Mouse (Mus musculus) limb, embryonic 15.5 days (tissue): Measurements from ENCODE around the gene Ppp1r12c. TPM values are rescaled to one million over a fixed set of nuclear protein-coding genes. Genes with fewer than 3 reads are reported as not detected.
A peak's percentile ranks its signal among the peaks of the same experiment; 100 is the strongest.

Experiments used
- ATAC-seq: fragments of 200-750 bp; cut with Nextera tagmentation; 2 replicates; pipeline ENCODE4 v1.8.0; 2017; ENCODE audit warnings: low read depth, moderate TSS enrichment; ENCODE audit not compliant: insufficient number of reproducible peaks, low FRiP score, low TSS enrichment
- H3K27ac ChIP-seq: fragments of 300-500 bp; sonication (generic); 2 replicates; pipeline ENCODE4 v1.5.1; 2015; ENCODE audit warnings: moderate library complexity, mild to moderate bottlenecking, inconsistent platforms
- H3K27me3 ChIP-seq: fragments of 300-500 bp; sonication (generic); 2 replicates; pipeline ENCODE4 v1.6.1; 2015; ENCODE audit warnings: inconsistent platforms
- H3K36me3 ChIP-seq: fragments of 300-500 bp; sonication (generic); 2 replicates; pipeline ENCODE4 v1.6.1; 2015; ENCODE audit warnings: inconsistent platforms
- H3K4me1 ChIP-seq: fragments of 300-500 bp; sonication (generic); 2 replicates; pipeline ENCODE4 v1.6.1; 2015; ENCODE audit warnings: inconsistent platforms
- H3K4me2 ChIP-seq: fragments of 300-500 bp; sonication (generic); 2 replicates; pipeline ENCODE4 v1.6.1; 2015; ENCODE audit warnings: mild to moderate bottlenecking, inconsistent platforms
- H3K4me3 ChIP-seq: fragments of 300-500 bp; sonication (generic); 2 replicates; pipeline ENCODE4 v1.5.1; 2015; ENCODE audit warnings: mild to moderate bottlenecking, inconsistent platforms
- H3K9ac ChIP-seq: fragments of 300-500 bp; sonication (generic); 2 replicates; pipeline ENCODE4 v1.6.1; 2015; ENCODE audit warnings: inconsistent platforms
- H3K9me3 ChIP-seq: fragments of 300-500 bp; sonication (generic); 2 replicates; pipeline ENCODE4 v1.6.1; 2016; ENCODE audit warnings: inconsistent platforms
- WGBS: fragments of 180-500 bp; shearing (Covaris S2); methylation state at CpG from one replicate; pipeline ENCODE4 v1.1.7; 2015; 5-methylcytosine and 5-hydroxymethylcytosine counted together
- polyA plus RNA-seq: library from polyadenylated mRNA; unstranded; fragments of >200 nt; fragmentation: Nextera tagmentation; extraction: Ambion mirVana; gene quantifications from 2 replicates; pipeline ENCODE4 v1.2.1, GENCODE M21; 2015

Gene Ppp1r12c
- polyA plus RNA-seq, 1 experiment from 2014 or later: 46.8 TPM

- H3K27ac ChIP-seq: peak overlapping the region; percentile 50
- H3K4me1 ChIP-seq: peaks cover 29% of the 10 kb centered on the region
- 0 out of 2 replicates have a peak, but pooled peaks cover 2% of the 10 kb centered on the region for H3K36me3 ChIP-seq
- ATAC-seq: no peak
- peak overlapping the region; percentile 88 for H3K4me3 ChIP-seq
- 9% methylated on average over 14 of the region's 14 CpGs for WGBS
- no peaks in the 10 kb centered on the region for H3K27me3 ChIP-seq
- H3K4me2 ChIP-seq: peak overlapping the region; percentile 67
- no peaks in the 10 kb centered on the region for H3K9me3 ChIP-seq
- H3K9ac ChIP-seq: no peak overlapping the region
These were observed 1.1 kb upstream of the Ppp1r12c start for GRCm38 (mm10) chr7:4502421-4503090.

DNA sequence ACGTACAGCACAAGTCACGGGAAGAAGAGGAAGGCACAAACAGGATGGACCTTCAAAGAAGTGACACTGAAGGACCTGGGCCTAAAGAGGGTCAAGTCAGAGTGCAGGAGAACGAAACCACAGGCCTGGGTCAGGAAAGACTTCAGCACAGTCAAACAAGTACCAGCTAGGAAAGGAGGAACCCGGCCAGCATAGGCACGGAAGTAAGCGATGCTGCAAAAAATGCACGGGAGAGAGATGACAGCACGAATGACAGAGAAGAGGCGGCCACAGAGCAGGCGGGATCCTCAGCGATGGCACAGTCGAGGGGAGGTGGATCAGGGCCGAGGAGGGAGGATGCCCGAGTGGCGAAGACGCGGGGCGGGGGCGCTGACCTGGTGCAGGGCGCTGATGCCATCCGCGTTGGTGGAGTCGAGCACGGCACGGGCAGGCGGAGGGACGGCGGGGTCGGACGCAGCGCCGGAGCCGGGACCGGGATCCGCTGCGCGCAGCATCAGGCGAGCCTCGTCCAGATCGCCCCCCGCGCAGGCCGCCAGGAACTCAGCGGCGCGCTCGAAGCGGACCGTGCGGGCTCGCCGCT lies 498 bp downstream of the Ppp1r12c start:
- Histone ChIP-seq H3K36me3 (peaks cover 16% of the 10 kb centered on the region; the same call in 1 of the 2 replicates), H3K9ac (peak overlapping the region; percentile 86), H3K9me3 (no peaks in the 10 kb centered on the region), H3K27ac (peak overlapping the region; percentile 88), H3K4me1 (peaks cover 29% of the 10 kb centered on the region), H3K27me3 (no peaks in the 10 kb centered on the region), H3K4me3 (peak overlapping the region; percentile 88), H3K4me2 (peak overlapping the region; percentile 67)
- 0 out of 2 replicates have a peak, but pooled peaks have one; percentile 12 for ATAC-seq
- WGBS: under 1% methylated on average over 51 of the region's 52 CpGs

DNA sequence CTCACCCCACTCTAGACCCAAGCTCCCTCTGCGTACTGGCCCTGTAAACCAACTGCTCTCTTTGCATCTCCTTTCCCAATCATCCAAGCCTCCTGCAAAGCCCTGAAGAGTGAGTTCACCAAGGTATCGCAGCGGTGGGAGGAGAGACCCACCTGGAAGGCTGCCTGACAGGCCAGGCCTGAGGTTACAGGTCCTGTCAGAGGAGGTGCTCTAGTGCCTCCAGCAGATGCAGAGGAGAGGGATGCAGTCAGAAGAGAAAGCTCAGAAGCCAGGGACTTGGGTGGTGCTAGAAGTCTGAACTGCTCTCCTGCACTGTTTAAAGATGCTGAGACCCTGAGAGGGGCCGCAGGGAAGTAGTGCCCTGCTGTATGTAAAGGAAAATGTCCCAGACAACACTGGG lies 2.4 kb downstream of the Ppp1r12c start:
- peaks cover 29% of the 10 kb centered on the region for H3K4me1 ChIP-seq
- no peaks in the 10 kb centered on the region for H3K9me3 ChIP-seq
- peak overlapping the region; percentile 5; the same call in 1 of the 2 replicates for H3K4me3 ChIP-seq
- 86% methylated on average over 4 of the region's 4 CpGs for WGBS
- H3K36me3 ChIP-seq: peaks cover 28% of the 10 kb centered on the region
- H3K9ac ChIP-seq: 0 out of 2 replicates have a peak overlapping the region, but pooled peaks have one; percentile 10
- H3K4me2 ChIP-seq: peak overlapping the region; percentile 67; the same call in 1 of the 2 replicates
- no peak for ATAC-seq
- H3K27me3 ChIP-seq: no peaks in the 10 kb centered on the region
- peak overlapping the region; percentile 48 for H3K27ac ChIP-seq

- Histone ChIP-seq H3K9ac (no peak overlapping the region), H3K36me3 (peaks cover 29% of the 10 kb centered on the region), H3K27ac (peak overlapping the region; percentile 48; the same call in 1 of the 2 replicates), H3K4me3 (no peak overlapping the region), H3K27me3 (no peaks in the 10 kb centered on the region), H3K4me2 (peak overlapping the region; percentile 17), H3K4me1 (peaks cover 29% of the 10 kb centered on the region), H3K9me3 (no peaks in the 10 kb centered on the region)
- WGBS: 14% methylated on average over 9 of the region's 9 CpGs
- ATAC-seq: peak; percentile 61
These were observed 3.2 kb downstream of the Ppp1r12c start for GRCm38 (mm10) chr7:4498251-4498650.

- H3K36me3 ChIP-seq: peaks cover 36% of the 10 kb centered on the region
These were observed 4.1 kb downstream of the Ppp1r12c start for GRCm38 (mm10) chr7:4497271-4497903.

DNA sequence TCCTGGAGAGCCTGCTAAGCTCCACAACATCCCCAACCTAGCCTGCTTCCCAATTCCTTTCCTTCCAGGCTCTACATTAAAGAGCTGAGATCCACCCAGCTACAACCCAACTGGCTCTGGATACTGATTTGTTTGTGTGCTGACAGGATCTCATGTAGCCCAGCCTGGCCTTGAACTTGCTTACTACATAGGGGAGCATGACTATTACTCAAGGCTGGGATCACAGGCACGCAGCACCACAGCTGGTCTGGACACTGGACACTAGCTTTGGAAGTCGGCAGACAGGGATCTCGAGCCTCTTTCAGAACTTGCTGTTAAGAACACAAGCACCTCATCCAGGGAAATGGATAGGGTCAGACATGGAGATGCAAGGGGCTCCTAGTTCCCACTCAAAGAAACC lies 5.0 kb downstream of the Ppp1r12c start:
- Histone ChIP-seq H3K4me2 (no peak overlapping the region), H3K27ac (no peak overlapping the region), H3K9me3 (no peaks in the 10 kb centered on the region), H3K9ac (no peak overlapping the region), H3K4me3 (no peak overlapping the region), H3K27me3 (no peaks in the 10 kb centered on the region), H3K36me3 (peaks cover 36% of the 10 kb centered on the region), H3K4me1 (peaks cover 39% of the 10 kb centered on the region)
- 95% methylated on average over 3 of the region's 3 CpGs for WGBS
- no peak for ATAC-seq

More at GRCm38 (mm10) chr7:4497271-4497903, 4.1 kb downstream of the Ppp1r12c start:
- Histone ChIP-seq H3K4me2 (no peak overlapping the region), H3K9ac (no peak overlapping the region), H3K27me3 (no peaks in the 10 kb centered on the region), H3K4me1 (peaks cover 37% of the 10 kb centered on the region), H3K27ac (no peak overlapping the region), H3K4me3 (no peak overlapping the region), H3K9me3 (no peaks in the 10 kb centered on the region)
- 89% methylated on average over 9 of the region's 9 CpGs for WGBS
- no peak for ATAC-seq

DNA sequence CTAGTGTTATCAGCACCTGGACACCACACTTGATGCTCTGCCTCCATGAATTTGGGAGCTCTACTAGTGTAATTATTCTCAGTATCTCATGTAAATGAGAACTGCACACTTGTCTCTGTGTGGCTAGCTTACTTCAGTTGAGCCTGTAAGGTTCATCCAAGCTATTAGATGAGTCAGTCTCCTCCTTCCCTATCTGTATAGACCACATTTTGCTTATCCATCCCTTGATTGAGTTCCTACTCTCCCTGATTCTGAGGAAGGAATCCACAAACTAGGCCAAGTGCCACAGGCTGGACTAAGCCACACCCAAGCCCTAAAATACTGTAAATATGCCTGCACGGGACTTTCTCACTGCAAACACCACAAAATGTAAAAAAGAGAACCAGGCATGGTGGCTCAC lies 7.5 kb downstream of the Ppp1r12c start:
- Histone ChIP-seq H3K4me1 (peaks cover 25% of the 10 kb centered on the region), H3K4me2 (no peak overlapping the region), H3K27me3 (no peaks in the 10 kb centered on the region), H3K9me3 (no peaks in the 10 kb centered on the region), H3K27ac (no peak overlapping the region), H3K36me3 (peaks cover 49% of the 10 kb centered on the region), H3K4me3 (no peak overlapping the region), H3K9ac (no peak overlapping the region)
- no peak for ATAC-seq
- 73% methylated on average over 1 of the region's 1 CpGs for whole genome bisulfite sequencing

DNA sequence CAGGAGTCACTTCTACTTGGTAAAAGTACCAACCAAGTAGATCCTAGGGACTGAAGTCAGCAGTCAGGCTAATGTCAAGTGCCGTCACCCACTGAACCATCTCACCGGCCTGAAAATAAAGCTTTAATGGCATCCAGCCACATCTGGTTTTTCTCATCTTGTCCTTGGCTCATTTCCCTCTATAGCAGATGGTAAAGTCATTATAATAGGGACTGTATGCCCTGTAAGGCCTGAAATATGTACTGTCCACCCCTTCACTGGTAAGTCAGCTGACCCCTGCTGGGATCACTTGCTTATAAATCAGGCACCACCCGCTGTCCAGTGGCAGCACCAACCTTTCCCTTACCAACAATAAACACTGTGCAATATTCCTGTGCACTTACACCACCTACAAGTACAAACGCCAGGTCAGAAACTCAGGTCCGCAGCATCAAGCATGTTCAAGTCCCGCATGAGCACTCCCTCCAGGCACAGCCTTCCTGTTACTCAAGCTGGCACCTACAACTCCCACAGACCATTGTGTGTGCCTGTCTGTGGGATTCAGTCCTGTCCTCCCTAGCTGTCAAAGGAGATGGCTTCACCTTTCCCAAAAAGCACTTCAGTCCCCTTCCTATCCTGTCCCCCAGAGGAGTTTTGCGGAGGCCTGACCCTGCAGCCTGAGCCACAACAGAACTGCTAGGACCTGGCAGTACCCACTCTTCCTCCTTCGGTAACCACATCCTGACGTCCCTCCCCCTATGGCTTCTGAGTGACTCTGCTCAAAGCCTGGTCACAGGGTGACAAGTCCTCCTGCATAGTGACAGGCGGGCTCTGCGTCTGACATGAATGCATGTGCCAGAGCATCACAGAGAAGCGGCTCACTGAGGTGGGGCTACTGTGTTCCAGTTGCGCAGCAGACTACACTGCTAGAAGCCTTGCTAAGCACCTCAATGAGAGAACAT lies 8.9 kb downstream of the Ppp1r12c start:
- Histone ChIP-seq H3K4me3 (no peak overlapping the region), H3K9me3 (no peaks in the 10 kb centered on the region), H3K36me3 (peaks cover 61% of the 10 kb centered on the region), H3K4me1 (peaks cover 15% of the 10 kb centered on the region), H3K27ac (no peak overlapping the region), H3K9ac (no peak overlapping the region), H3K4me2 (no peak overlapping the region), H3K27me3 (no peaks in the 10 kb centered on the region)
- no peak for ATAC-seq
- 74% methylated on average over 13 of the region's 13 CpGs for WGBS

DNA sequence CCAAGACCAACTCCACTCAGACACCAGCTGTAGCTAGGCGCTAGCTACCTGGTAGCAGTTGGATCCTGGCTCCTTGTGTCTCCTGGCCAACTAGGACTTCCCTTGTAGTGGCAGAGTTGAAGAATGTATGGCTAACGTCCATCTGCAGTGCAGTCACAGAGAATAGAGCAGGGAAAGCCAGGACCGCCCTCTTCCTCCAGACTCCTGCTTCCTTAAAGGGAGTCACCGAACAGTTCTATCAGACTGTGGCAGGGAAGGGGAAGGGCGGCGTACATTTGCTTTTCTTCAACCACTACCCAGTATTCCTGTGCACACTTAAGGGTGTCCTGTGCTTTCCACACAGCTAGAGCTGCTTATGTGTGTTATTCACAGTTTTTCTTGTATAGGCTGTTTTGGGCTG lies 10.2 kb downstream of the Ppp1r12c start:
- Histone ChIP-seq H3K9me3 (no peaks in the 10 kb centered on the region), H3K27me3 (no peaks in the 10 kb centered on the region), H3K4me3 (no peak overlapping the region), H3K36me3 (peaks cover 60% of the 10 kb centered on the region), H3K27ac (peak overlapping the region; percentile 50), H3K4me2 (no peak overlapping the region), H3K4me1 (peaks cover 15% of the 10 kb centered on the region), H3K9ac (no peak overlapping the region)
- no peak for ATAC-seq
- 77% methylated on average over 6 of the region's 6 CpGs for WGBS

DNA sequence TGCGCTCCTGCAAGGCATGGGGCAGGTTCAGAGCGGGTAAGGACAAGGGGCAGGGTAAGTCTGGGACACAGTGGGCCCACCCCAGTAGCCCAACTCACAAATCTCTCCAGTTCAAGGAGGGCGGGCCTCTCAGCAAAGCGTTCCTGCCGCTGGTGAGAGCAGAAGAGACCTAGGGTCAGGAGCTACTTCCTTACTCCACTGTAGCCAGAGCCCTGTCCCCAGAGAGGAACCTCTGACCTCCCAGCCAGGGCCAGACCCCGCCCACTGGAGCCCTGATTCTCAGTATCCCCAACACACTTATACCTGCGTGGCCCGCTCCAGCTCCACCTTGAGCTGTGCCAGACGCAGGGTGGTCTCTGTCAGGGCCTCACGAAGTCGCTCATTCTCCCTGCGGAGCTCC lies 19.2 kb downstream of the Ppp1r12c start:
- no peak overlapping the region for H3K9ac ChIP-seq
- H3K36me3 ChIP-seq: peaks cover 63% of the 10 kb centered on the region
- H3K4me2 ChIP-seq: no peak overlapping the region
- H3K4me3 ChIP-seq: no peak overlapping the region
- peaks cover 18% of the 10 kb centered on the region for H3K4me1 ChIP-seq
- H3K9me3 ChIP-seq: no peaks in the 10 kb centered on the region
- no peak overlapping the region for H3K27ac ChIP-seq
- no peak for ATAC-seq
- no peaks in the 10 kb centered on the region for H3K27me3 ChIP-seq
- WGBS: 86% methylated on average over 12 of the region's 12 CpGs

- H3K9me3 ChIP-seq: no peaks in the 10 kb centered on the region
- H3K9ac ChIP-seq: no peak overlapping the region
- no peak for ATAC-seq
- H3K4me1 ChIP-seq: peaks cover 18% of the 10 kb centered on the region
- peaks cover 39% of the 10 kb centered on the region for H3K36me3 ChIP-seq
- 28% methylated on average over 6 of the region's 6 CpGs for WGBS
- no peak overlapping the region for H3K4me2 ChIP-seq
- H3K4me3 ChIP-seq: no peak overlapping the region
- H3K27me3 ChIP-seq: peaks cover 14% of the 10 kb centered on the region
- no peak overlapping the region for H3K27ac ChIP-seq
These were observed 21.8 kb downstream of the Ppp1r12c start for GRCm38 (mm10) chr7:4479674-4480073.
